Mouse (Mus musculus) megakaryocyte, adult 5-6 weeks (primary cell): ENCODE results near the gene Nt5c3. TPM values are rescaled to one million over a fixed set of nuclear protein-coding genes. Genes with fewer than 3 reads are reported as not detected.
"Not testable (repeated sequence)": the region's sequence is repeated elsewhere in the genome, so short reads cannot be mapped to it uniquely, and the experiment has no call there.

Experiments used
- ATAC-seq: 2 replicates; pipeline ENCODE4 v1.8.0; 2016; ENCODE audit warnings: mild to moderate bottlenecking, inconsistent platforms; ENCODE audit not compliant: poor library complexity, severe bottlenecking
- total RNA-seq, 2 experiments: library from RNA; stranded (forward) in 1 of 2; stranded (reverse) in 1 of 2; fragments of 153-499, 151-499 nt in 1 of 2; fragments of 221-1000, 200-1000 nt in 1 of 2; gene quantifications; 2 replicates each; pipeline versions ENCODE4 v1.2.3 to v1.2.4; 2015 to 2017

The Nt5c3 gene
- total RNA-seq, 2 experiments from 2014 or later: 36.6 to 64.6 TPM

DNA sequence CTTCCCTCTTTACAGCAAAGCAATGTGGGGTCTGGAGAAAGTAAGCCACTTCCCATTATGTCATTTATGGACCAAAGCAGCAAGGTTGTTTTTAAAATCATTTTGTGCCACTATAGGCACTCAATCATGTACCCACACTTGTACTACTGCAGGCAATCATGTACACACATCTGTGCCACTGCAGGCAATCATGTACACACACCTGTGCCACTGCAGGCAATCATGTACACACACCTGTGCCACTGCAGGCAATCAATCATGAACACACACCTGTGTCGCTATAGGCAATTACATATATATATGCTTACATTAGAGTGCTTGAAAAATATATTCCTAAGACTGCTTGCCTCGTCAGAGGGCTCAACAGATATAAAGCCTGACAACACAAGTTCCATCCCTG lies 18.8 kb downstream of the Nt5c3 start:
- no peak for ATAC-seq

DNA sequence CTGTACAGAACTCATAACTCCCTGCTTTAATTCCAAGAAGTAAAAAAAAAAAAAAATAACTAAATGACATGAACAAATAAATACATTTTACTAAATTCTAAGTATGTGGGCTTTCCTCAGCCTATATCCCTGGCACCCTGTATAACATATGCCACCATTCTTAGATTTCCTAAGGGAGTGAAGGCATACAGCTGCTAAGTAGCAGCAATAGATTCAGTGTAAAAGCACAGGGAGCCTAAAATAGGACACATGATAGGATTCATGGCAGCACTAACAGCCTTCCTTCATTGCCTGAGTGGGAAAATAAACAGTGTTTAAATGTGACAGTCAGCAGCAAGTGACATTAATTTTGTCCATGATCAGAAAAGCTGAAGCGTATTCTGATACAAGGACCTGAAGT lies 19.4 kb downstream of the Nt5c3 start:
- no peak for ATAC-seq

DNA sequence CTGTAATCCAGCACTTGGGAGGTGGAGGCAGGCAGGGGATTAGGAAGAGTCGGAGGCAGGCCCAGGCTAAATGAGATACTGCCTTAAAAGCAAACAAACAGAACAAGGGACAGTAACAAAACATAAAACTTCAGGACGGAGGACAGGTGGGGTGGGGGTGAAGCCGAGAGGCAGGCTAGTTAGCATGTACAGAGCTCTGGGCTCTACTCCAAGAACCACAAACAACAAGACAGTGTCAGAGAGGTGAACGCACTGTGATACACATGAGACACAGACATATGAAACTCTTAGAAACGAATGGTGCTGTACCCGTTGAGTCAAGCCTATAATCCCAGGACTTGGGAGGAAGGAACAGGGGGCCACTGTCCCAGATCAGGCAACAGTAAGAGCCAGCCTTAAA lies 19.9 kb downstream of the Nt5c3 start:
- no peak for ATAC-seq

DNA sequence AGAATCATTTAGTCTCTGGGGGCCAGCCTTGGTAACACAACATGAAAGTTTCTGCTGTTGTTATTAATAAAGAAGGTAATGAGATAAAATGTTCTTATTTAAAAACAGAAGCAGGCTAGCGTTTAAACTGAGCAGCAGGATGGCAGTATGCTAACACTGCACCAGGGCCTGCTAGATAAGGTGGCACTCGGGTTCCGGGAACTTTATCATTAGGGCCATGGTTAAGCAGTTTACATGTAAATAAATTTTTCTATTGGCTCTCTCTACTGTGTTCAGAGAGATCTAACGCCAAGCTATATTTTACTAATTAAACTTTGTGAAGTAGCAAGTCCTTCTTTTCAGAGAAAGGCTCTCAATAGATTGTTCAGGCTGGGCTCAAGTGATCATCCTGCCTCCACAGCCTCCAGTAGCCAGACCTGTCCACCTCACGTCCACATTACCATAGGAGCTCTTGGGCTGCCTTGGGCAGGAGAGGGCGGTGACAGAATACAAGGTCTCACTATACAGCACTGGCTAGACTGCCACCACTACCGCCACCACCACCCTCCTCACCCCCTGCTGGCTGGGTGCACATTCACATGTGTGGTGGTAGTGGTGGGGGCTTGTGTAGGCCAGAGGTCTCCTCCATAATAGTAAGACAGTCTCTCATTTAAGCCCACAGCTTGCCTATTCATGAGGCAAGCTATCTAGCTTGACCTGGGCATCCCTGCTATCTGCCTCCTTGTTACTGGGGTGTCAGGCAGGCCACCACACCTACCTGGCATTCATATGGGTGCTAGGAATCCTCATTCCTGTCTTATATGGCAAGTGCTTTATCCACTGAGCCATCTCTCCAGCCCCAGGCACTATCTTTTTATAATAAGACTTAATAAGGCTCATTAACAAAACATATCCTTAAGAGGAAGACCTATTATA lies 20.9 kb downstream of the Nt5c3 start:
- peak; percentile 19; the same call in 1 of the 2 replicates for ATAC-seq

DNA sequence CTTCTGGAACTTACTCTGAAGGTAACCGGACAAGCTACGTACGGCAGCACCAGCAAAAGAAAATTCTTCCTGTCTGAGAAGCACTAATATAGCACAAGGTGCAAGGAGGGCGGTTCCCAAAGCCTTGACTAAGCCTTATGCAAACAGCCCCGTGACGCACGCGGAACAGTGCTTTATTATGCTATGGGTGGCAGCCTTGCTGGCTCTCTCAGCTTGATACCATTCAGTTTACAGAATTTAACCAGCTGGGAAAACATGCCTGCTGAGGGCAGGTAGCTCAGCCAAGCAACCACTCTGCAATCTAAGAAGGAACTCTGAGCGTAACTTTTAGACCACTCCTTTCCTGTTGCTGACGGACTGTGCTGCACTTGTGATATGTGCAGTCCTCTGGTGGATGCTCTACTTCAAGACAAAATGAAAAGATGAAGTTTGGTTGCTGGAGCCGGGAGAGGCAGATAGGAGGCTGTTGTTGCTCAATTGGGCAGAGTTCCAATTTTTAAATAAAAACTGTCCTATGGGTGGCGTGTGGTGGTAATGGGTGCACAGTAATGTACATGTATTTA lies 21.8 kb downstream of the Nt5c3 start:
- ATAC-seq: peak; percentile 85

DNA sequence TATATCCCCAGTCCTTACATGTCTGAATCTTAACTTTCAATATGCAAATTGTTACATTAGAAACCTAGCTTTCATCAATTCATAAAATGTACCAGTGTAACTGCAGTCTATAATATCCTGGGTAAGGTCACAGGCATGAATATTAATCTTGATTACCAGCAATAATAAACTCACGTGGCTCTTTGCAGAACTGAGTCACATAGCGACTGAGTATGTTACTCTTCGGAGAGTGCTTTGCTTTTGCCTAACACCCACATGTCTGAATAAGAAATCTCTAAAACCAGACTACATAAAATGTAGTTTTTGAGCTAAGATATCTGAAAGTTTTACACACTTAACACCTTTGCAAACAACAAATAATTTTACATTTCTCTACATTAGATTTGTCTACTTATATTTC lies 22.4 kb downstream of the Nt5c3 start:
- peak; percentile 15; the same call in 1 of the 2 replicates for ATAC-seq

DNA sequence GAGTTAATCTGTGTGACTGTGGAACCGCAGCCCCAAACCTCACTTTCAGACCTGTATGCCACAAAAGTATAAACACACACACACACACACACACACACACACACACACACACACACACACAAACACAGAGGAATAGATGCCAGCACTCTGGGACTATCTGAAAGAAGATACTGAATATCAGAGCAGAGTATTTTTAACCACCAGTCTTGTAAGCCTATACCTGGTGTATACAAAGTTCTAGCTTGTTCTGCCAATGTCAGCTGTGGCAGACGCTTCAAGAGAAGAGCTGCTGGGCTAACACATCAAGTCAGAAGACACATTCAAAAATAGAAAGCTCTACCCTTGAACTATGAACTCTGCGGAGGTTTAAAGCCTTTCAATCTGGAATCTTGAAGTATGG lies 24.1 kb downstream of the Nt5c3 start:
- ATAC-seq: no peak

DNA sequence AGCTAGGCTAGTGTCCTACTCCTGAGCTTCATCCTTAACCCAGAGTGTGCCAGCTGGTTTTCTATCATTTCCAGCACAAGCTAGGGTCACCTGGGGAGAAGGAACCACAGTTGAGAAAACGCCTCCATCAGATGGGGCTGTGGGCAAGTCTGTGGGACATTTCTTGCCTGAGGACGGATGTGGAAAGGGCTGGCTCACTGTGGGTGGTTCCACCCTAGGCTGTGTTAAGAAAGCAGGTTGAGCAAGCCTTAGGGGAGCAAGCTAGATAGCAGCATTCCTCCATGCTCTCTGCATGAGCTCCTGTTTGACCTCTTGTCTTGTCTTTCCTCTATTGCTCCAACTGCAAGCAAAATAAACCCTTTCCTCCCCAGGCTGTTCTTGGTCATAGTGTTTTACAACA lies 33.0 kb downstream of the Nt5c3 start:
- peak; percentile 90 for ATAC-seq

DNA sequence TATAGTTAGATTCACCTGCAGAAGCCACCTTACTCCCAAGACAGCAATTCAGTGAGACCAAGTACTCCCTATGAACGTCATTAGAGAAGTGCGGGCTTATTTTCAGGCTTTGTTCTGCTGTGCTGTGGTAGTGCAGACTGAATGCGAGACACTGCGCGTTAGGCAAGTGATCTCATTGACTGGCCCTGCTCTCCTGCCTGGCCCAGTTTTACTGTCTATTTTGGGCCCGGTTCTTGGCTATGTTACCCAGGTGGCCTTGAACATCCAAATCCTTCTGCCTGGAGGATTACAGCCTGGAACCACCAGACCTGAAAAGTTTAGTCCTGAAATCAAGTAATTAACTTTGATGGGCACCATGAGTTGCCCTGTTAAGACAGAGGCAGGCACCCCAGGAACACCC lies 35.2 kb downstream of the Nt5c3 start:
- ATAC-seq: no peak

DNA sequence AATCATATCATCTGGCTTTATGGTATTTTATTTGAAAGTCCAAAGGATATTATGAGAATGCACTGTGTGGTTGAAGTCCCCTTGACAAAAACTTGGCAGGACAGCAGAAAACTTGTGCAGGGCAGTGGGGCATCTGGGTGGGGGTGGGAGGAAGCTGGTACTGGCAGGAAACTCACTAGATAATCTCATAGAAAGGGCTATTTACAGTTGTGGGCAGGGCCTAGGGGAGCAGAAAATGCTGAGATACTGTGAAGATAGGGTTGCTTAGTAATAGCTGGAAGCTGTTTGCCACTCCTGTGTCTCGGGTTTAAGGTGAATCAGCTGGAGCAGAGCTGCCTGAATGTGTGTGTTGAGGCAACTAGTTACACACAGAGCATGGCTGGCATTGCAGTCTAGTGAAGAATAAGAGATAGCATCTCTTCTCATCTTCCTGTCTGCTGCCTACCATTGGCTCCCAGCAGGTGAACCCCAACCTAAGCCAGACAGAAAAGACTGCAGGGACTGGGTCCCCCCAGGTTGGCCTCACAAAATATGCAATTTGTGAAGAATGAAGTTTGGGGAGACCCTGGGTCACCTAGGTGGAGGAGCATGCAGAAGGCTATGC lies 44.3 kb downstream of the Nt5c3 start:
- ATAC-seq: peak; percentile 84

DNA sequence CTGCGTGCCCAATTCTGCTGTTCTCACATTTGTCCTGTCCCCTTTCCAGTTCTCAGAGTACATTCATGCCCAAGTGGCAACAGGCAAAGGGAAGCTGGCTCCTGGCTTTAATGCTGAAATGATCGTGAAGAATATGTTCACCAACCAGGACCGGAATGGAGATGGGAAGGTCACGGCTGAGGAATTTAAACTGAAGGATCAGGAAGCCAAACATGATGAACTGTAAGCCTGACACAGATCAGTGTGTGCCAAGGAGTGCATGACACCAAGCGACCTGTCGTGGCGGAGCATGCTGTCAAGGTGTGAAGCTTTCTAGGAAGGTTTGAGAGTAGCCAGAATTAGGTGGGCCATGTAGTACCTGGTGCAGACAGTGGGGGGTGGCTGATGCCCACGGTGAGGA lies 45.7 kb downstream of the Nt5c3 start:
- ATAC-seq: no peak

DNA sequence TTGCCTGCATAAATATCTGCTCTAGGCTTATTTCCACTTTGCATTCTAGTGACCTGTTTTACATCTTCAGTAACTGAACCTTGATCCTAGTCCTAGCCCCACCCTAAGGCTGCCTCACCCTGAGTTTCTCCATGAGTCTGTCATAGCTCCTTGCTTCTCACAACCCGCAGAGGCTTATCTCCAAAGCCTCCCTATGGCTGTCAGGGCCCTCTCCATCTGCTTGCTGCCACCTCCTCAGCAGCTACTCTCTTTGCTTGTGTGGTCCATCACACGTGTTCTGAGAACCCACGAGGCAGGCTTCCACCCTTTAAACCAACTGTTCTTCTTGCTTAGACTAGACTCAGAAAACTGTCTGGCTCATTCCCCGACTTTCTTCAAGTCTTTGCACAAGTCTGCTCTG lies 46.9 kb downstream of the Nt5c3 start:
- no peak for ATAC-seq

DNA sequence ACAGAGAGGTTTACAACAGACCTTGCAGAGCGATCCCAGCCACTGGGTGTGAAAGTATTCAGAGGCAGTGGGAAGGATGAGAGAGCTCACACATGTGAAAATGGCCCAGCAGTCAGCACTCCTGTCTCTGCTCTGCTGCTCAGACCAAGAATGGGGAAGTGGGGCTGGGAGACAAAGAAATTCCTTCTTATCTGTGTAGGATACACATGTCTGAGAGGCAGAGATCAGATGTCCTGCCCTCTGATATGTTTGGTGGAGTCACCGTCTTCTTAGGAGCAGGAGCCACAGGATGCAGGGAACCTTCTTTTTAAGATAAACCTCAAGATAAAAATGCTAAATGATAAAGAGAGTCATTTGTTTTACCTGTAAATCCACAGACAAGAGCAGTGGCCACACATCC lies 53.7 kb downstream of the Nt5c3 start:
- ATAC-seq: peak; percentile 63

DNA sequence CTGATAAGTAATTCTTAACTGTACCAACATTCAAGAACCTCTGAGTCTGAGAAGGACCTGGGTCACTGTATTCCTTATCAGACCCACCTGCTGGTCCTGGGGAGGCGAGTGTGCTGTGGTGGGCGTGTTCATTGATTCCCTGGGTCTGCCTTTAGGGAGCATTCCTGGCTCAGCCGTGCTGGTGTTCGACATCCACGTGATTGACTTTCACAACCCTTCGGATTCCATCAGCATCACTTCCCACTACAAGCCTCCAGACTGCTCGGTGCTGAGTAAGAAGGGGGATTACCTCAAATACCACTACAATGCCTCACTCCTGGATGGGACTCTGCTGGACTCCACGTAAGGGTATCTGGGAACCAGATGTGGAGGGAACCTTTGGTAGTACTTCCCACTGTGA lies 55.2 kb downstream of the Nt5c3 start:
- no peak for ATAC-seq

DNA sequence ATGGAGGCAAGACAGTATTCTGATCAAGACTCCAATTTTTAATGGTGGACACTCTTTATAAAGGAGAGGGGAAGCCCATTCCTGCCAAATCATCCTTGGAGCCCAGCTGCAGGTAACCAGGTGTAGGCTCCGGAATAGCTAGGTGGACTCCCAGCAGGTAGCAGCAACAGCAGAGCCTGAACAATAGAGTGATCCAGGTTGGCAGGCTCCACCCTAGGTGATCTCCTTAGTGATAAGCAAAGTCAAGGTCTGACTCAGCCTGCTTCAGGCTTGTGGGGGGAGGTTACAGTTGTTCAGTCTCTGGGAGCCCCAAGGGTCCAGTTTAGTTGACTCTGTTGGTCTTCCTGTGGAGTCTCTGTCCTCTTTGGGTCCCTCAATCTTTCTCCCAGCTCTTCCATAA lies 56.8 kb downstream of the Nt5c3 start:
- ATAC-seq: not testable (repeated sequence)

DNA sequence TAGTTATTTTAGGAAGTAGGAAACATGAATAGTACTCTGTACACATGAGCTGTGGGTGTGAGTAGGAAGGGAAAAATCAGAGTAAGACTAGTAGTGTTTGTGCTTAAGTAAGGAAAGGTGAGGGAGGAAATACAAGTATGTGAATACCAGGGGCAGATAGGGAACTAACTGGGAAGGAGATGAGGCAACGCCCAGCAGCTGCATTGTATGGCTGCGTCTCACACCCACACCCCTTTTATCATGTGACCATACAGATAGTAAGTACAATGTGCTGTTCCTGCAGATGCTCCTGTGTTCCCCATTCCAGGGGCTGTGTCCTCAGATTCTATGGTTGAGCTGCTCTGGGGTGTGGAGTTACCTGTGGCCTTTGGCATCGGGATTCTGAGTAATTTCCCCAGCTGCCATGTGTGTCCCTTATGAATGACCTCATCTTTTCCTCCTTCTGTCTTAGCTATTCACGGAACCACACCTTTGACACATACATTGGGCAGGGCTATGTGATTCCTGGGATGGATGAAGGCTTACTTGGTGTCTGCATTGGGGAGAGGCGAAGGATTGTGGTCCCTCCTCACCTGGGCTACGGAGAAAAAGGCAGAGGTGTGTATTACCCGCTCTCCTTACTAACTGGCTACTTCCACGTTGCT lies 63.4 kb downstream of the Nt5c3 start:
- ATAC-seq: peak; percentile 81

DNA sequence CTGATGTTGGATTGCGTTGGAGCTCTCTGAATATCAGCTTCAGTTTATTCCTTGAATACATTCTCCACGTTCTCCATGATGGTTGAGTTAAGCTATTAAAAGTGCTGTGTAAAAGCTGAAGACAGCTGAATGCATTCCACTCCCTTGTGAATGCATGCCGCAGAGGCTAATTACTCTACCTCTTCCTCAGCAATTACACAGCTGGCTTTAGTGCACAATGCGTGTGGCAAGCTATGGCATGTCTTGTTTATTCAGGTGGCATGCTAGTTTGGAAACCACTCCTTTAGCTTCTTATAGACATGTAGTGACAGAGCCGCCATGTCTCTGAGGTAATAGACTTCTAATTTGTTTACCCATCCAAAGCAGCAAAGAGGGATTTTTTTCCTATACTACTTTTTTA lies 67.0 kb downstream of the Nt5c3 start:
- ATAC-seq: no peak

DNA sequence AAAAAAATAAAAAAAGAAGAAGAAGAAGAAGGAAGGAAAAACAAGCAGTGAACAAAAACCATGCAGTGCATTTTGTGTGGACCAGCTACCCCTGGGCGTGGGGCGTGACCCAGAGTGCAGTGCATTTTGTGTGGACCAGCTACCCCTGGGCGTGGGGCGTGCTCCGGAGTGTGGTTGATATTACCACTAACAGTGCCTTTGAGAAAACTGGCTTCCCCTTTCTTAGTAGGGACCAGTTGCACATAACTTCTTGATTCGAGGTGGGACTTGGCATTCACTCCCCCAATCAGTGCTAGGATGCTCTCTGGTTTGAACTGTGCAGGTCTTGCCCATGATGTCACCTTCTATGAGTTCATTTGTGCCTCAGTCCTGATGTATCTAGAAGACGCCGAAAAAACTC lies 68.9 kb downstream of the Nt5c3 start:
- ATAC-seq: peak; percentile 67

DNA sequence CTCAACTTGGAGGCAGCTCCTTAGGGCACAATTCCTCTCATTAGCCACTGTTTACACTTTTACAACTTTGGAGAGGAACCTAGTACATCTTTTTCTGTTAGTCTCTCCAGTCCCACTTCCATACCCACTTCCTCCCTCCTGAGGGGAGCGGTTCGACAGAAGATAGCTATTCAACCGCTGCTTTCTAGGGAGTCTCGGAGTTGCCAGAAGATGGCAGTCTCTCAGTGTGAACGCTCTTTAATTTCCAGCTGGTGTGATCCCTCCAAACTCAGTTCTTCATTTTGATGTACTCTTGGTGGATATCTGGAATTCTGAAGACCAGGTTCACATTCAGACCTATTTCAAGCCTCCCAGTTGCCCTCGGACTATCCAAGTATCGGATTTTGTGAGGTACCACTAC lies 73.4 kb downstream of the Nt5c3 start:
- peak; percentile 47 for ATAC-seq

DNA sequence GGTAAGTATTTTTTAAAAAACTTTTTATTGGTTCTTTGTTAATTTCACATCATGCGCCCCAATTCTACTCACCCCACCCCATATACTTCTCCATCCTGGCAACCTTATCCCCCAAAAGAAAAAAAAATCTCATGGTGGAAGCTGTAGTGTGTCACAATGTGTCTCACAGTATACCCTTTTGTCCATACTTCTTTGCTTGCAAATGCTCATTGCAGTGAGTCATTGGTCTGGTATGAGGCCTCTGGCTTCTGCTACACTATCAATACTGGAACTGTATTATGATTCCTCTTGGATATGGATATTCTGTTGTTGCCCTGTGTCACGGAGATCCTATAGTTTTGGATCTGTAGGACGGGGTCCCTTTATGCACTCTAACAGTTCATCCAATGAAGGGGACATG lies 74.8 kb downstream of the Nt5c3 start:
- no peak for ATAC-seq

DNA sequence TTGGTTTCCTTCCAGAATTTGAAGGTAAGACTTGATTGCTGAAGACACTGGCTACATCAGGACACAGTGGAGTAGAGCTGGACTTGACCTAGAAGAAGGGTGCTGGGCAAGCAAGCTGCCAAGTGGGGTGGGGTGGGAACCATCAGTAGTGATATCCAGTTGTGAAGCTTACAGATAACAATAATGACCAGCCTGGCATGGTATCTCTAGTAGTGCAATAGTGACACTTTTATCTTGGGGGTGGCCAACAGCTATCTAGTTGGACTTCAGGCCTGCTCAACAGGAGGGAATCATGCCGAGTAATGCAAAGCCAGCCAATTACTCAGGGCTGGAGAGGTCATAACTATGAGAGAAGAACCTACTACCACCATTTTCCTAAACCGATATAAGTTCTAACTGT lies 79.4 kb downstream of the Nt5c3 start:
- no peak for ATAC-seq

DNA sequence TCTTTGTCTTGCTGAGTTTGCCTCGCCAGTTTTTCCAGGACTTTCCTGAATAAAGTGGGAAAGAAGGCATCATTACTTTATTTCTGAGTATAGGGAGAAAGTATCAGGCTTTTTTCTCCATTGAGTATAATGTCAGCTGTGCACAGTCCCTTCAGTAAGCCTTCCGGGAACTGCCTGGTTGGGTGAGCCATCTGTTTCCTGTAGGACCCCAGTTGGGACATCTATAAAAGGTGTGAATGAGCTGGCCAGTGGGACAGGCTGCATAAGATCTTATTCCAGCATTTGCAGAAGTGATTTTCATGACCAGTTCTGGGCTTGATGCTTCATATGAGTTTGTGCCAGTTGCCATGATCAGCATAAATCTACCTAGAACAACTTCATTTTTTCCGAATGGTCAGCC lies 80.5 kb downstream of the Nt5c3 start:
- ATAC-seq: no peak
